Mouse (Mus musculus) retina, embryonic 14.5 days (tissue): ENCODE data around the gene C1qtnf4.

Source experiments
- DNase-seq: peaks from one replicate; pipeline ENCODE4 v3.0.0-alpha.2; 2015; ENCODE audit warnings: low spot score

C1qtnf4 gene

DNA sequence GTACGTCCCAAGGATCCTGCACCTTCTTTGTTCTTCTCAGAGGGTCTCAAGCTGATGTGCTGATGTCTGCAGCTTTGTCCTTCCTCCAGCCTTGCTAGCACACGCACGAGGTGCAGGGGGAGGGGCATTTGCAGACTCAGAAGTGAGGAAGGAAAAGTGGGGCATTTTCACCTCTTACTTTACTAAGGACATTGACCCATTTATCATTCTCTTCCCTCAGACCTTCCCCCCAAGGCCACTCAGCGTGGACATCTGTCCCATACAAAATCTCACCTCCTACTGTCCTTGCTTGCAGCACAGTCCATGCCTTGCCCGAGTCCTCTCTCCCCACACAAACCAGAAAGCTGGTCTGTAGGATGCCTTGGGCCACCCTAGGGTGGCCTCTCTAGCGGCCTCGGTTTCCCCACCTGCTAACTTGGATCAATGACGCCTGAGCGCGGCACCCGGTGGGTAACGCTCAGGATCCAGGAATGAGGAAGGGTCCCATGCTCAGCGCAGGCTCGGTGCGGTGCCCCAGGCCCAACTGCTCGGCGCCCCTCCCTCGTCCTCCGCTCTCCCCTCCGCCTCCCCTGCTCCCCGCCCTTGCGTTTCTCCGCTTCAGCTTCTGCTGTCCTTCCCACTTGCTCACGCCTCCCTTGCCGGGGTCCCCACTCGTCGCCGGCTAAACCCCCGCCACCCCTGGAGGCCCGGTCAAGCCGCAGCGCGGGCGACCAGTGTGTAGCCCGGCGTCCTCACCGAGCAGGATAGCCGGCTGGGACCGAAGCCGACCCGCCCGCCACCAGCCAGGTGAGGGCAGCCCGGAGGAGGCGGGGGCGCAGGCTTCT lies at the start of gene C1qtnf4:
C1qtnf4 (plus strand) TSS at position 643 of the 824 bp plus-strand sequence.
- DNase-seq, result peak; percentile 66

DNA sequence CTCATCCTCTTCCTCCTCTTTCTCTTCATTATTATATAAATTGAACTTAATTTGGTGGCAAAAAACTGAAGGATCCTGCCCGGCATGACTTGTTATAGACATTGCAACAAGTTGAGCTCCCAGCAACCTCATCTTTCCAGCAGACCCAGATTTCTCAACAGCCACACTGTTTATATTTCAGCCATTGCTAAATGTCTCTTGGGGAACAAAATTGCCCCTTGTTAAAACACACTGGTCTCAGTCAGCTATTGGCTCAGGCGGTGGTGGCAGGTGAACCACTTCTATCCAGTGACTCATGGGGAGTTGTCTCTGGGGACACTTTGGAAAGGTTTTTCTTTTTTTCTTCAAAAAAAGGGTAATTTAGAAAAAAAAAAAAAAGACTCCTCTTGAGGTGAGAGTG lies 47.0 kb upstream of the C1qtnf4 start:
- no peak for DNase-seq

DNA sequence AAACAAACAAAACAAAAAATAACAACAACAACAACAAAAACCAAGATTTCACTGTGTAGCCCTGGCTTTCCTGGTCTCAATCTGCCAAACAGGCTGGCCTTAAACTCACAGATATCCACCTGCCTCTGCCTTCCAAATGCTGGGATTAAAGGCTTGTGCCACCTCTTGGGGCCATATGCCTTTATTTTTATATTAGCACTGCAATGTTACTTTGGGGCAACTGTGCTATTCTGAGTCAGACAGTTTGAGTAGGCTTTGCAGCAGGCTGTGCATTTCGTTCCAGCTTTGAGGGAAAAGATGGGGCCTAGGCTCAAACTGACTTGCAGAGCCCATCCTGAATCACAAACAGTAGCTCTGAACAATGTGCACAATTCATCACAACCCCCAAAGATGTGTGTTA lies 42.0 kb upstream of the C1qtnf4 start:
- no peak for DNase-seq

DNA sequence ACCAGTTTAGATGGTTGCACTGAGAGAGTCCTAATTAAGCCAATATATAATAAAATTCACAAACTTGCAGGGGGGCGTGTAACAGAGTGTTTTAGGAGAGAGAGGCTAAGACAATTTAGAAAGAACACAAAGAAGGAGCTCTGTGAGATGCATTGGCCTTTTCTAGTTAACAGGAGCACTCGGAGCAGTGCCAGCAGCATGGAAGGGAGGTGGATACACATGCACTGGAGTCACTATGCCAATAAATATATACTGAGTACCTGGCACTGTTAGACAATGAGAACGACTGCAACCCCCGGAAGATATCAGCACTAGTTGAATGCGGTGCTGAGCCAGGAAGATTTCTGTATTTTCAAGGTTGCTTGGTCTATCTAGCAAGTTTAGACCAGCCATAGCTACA lies 41.4 kb upstream of the C1qtnf4 start:
- DNase-seq, result no peak

DNA sequence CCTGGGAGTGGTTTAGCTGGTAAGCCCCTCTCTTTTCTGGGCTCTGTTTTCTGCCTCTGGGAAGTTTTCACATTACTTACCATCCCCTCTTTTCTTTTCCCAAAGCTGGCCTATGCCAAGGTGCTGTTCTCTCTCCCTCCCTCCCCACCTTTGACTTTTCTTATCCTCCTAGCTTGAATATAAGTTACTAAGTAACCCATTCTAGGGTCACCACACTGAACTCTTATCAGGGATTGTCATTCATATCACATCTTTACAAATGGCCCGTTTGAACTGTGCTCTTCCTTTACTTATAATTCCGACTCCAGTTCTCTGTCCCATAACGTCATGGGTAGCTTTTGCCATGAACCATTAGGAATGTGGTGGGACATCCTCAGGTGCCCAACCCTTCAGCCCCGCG lies 40.4 kb upstream of the C1qtnf4 start:
- no peak for DNase-seq

DNA sequence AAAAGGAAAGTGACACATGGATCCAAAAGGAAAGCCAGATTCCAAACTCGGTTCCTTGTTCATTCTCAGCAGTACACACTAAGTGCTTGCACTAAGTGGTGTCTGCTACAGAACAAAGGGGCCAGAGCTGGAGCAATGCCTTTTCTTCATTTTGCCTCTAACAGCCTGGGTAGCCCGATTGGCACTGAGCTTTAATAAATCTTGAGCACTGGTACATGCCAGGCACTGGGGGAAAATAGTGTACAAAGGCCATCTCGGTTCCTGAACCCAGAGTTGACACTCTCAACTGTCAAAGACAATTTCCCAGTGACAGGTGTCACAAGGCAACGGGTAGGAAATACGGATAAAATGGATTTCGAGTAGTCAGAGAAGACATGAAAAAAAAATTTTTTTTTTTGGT lies 39.5 kb upstream of the C1qtnf4 start:
- DNase-seq, result no peak

DNA sequence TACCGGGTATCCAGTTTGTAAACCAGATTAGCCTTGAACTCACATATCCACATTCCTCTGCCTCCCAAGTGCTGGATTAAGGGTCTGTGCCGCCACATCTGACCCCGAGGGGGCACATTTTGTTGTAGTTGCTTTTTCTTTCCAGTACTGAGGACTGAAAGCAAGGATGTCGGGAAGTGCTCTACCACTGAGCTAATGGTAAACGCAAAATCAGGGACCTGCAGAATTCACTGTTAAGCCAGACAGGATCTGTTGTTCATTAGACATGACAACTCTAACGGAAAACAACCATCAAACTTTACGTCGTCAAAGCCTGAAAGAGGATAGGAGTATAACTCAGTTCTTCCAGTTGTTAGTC lies 39.1 kb upstream of the C1qtnf4 start:
- no peak for DNase-seq

DNA sequence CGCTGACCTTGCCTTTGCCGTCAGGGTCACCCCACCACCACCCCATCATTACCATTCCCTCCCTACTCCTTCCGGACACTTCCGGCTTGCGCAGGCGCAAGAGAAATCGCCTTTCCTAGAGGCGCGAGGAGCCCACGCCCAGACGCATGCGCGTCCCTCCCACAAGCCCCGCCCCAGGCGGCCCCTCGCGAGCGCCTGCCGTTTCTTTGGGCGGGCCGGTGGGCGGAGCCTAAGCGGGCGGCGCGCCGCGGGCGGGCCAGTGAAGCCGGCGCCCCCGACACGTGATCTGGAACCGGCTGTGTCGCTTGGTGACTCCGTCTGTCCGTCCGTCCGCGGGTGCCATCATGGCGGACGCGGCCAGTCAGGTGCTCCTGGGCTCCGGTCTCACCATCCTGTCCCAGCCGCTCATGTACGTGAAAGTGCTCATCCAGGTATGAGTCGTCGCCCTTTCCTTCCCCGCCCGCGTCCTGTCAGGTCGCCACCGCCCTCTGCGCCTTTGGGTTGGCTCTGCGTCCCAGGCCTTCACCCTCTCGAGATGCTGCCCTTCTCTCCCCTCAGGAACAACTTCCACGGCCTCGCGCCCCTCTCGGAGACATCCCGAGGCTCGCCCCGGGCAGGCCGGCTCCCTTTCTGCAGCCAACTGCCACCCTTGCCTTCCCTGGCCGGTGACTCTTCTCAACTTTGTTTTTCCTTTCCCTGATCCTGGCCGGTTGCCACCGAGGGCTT lies 38.5 kb upstream of the C1qtnf4 start, which contains the start of gene Mtch2:
Mtch2 (plus strand) TSS at position 201 of the 726 bp plus-strand sequence.
- peak; percentile 97 for DNase-seq

DNA sequence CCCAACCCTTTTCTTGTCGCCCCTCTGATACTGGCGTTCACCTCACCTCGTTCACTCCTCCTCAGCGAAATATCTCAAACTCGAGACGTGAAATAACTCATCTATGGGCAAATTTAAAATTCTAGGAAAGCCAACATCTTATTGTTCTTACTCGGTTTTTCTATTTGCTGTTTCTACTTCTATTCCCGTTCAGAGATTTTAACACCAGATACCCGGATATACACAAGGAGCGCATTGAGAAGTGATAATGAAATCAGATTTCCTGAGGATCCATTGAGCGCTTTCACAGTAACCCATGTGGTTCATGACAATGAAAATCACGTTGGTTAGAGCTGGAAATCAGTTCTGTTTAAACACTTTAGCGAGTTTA lies 38.0 kb upstream of the C1qtnf4 start:
- DNase-seq, result no peak

DNA sequence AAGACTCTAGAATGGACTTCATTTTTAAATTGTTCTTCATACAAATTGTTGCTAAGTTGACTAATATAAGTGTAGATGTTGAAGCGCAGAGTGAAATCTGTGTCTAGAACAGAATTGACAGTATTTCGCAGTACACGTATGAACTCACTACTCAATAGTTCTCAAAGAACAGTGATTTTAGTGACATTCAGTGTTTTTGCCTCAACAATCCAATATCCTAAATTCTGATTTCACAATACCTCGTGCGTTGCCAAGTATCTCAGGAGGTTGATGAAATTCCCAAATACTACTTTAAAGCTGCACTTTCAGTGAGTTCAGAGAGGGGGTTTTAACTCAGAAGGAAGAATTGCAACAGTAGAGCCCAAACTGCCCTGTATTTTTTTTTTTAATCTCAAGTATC lies 37.3 kb upstream of the C1qtnf4 start:
- DNase-seq, result no peak

DNA sequence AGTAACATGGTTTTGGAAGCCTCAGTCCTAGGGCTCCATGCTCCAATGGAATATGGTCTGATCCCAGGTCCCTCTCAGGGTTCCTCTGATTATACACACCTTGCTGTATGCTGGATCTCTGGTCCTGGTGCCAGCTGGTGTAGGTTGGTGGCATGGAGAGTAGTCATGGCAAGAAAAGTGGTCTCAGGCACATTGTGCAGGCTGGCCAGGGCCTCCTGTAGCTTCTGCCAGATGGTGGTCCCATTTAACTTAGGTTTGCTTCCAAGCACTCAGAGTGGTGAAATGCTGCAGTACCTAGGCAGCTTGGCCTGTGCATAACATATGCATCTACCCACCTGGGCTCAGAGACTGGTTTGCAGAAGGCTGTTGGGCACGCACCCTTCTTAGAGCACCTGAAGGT lies 35.3 kb upstream of the C1qtnf4 start:
- no peak for DNase-seq

DNA sequence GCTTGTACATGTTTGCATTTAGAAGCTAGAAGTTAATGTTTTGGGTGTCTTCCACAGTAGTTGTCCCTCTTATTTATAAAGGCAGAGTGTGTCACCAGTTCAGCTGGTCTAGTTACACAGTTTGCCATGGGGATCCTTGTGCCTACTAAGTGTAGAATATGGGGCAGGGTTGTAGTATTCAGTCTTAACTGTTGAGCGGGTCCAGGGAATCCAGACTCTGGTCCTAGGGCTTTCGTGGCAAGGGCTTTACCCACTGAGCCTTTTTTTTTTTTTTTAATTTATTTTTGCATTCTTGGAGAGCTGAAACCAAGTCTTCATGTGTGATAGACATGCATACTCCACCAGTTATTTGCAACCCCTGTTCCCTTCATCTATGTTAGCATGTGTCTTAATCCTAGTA lies 24.2 kb upstream of the C1qtnf4 start:
- DNase-seq, result no peak

DNA sequence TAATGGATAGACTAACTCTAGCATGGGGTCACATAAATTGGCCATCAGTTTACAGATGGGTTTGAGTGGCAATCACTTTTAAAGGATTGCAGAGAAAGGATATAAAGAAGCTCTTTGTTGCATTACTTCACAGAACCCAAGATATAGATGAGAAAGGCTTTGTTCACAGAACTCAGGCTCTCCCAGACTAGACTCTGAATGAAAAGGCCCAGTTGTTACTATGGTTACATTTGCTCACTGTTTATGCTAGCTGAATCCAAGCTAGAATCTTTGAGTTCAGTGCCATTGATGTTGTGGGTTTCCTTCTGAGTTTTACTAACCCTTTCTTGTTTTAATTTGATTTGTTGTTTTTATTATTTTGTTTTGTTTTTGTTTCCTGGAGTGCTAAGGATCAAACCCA lies 21.5 kb upstream of the C1qtnf4 start:
- no peak for DNase-seq

DNA sequence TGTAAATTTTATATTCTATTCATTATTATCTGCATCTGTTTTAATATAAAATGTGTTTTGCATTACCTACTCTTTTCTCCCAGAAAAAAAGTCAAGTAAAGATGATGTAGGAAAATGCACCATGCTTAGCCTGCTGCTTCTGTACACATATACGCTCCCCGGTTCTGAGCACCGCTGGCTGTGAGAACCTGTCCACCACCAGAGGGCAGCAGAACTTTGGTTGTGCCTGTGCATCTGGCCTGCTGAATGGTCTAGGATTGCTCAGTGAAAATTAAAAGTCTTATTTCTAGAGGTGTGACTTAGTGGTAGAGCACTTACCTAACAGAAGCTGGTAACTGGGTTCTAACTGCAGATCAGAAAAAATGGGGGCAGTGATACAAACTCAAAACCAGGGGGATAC lies 19.1 kb upstream of the C1qtnf4 start:
- peak; percentile 90 for DNase-seq

DNA sequence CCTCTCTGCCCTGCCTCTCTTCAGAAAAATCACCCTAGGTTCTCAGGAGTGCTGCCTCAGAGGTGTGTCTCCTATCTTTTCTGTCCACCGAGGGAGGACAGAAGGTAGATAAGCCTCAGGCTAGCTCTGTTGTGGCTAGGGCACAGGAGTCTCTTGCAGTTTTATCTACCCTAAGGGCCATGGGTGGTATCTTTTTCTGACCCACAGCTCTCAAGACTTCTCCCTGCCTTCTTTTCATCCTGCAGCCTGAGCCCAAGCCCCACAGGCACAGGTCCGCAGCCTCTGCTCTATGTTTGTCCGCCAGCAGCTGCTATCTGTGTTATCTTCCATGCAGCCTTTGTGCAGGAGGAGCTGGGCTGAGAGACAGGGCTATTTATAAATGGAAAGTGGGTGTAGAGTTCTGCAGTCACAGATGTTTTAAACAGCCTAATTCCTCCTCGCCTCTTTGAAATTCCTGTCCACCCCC lies 15.5 kb upstream of the C1qtnf4 start:
- DNase-seq, result no peak

DNA sequence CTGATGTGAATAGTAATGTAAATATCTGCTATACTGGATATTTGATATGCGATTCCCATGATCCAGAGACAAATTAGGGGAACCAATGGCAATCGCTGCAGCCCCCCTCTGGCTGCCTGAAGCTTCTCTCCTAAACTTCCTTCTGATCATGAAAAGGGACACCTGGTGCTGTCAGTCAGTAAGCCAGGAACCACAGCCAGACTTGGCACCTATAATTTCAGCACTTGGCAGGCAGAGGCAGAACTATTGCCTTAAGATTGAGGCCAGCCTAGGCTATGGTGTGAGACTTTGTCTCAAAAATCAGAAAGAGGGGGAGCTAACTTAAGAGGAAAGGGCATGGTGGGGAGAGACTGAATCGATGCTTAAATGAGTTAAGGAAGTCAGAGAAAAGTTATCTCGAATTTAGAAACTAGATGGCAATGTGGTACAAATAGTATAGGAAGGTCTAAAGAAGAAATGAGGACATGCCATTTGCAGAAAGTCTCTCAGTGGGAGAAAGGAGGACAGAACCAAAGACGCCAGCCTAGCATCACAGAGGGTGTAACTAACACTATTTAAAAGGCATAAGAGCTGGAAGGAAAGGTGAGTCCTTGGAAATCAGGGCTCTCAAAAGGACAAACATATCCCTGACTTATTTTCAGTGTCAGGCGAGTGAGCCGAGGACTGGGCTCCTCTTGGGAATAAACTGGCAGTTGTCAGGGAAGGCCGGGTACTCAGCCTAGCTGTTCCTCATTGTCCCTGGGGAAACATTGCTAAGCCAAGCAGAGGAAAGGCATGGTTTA lies 14.3 kb upstream of the C1qtnf4 start:
- DNase-seq, result no peak

DNA sequence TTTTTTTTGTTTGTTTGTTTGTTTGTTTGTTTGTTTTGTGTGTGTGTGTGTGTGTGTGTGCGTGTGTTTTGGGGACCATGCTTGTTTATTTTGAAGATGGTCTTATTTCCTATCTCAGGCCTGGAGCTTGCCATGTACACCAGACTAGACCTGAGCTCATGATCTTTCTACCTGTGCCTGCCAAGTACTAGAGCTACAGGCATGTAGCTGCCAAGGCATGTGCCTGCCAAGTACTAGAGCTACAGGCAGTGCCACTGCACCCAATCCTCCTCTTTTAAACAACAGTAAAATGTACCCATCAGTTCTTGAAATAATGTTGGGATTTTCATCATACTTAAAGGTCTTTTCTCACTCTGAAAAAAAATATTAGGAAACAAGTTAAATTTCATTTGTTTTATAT lies 11.6 kb upstream of the C1qtnf4 start:
- no peak for DNase-seq

DNA sequence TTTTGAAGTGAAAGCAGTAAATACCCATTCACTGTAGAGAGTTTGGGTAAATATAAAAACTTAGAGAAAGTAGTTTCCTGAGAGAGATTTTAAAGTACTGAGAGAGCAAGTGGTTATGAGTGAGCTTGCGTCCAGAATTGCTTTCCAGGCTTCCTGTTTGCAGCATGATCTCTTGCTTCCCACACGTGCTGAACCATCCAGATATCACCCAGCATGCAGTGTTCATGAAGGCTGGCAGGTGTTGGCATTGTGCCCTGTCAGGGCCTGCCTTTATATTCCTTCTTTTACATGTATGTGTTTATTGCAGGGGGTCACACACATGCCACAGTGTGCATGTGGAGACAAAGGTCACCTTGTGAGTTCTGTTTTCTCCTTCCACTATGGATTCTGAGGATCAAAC lies 10.4 kb upstream of the C1qtnf4 start:
- DNase-seq, result no peak

DNA sequence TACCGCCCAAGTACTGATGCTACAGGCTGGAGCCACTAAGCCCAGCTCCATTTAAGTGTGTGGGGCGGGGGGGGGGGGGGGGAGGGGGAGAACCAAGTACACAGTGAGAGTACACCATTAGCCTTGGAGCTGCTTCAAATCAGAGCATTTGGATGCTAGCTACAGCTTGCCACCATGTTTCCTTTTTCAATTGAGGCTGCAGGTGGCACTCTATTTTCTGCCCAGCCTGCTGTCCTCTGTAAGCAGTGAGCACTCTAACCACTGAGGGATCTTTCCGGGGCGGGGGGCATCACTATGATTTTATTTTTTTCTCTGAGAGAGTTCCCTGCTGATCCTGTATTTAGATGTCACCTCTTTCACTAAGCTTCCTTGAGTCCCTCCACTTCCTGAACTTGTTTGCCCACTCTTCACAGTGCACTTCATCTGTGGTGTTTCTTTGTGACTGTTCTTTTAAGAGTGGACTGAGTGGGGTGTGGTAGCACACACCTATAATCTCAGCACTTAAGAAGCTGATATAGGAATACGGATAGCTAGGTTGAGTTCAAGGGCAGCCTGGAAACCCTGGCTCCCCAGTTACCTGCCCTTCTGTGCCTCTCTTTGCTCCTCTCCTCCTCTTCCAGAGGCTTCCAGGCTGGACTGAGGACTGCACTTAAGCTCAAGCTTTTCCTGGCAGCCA lies 7.9 kb upstream of the C1qtnf4 start:
- DNase-seq, result no peak

DNA sequence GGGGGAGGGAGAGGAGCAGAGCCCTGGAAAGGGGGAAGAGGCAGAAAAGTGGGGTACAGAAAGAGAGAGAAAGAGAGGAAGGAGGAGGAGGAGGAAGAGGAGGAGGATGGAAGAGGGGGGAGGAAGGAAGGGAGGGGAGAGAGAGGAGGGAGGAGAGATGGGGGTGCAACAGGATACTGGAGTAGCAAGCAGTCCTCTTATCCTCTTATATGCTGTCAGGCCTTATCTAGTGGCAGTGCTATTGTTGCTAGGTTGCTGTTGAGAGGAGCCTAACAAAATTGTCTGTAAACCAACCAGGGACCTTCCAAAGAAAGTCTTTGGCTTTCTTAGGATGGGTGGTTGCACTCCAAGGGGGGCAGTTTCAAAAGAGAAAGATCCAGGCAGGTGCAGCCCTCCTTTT lies 6.2 kb upstream of the C1qtnf4 start:
- no peak for DNase-seq

DNA sequence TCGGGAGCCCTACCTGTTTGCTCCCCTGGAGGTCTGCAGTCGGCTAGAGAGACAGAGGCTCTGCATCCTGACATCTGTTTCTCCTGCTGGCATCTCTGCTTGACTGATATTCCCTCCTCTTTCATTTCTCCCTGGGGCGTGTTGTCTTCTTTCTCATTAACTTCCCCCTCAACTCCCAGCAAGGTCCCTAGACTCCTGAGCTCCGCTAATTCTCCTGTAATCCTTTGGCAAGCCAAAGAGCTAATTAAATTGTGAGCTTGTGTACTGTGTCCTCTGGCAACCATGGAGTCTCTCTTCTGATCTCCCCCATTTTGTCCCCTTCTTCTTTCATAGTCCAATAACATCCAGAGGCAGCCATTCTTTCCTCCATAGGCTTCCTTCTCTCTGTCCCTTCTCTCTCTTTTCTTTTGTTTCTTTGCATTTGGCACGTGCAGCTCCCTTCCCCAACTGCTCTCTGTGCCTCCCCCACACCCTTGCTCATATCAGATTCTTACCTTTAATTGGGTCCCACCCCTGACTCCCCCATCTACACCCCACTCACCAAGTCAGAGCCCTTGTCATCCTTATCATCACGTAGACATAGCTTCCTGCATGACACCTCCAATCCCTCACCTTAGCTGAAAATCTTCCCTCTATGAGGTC lies 5.4 kb upstream of the C1qtnf4 start:
- DNase-seq, result no peak

DNA sequence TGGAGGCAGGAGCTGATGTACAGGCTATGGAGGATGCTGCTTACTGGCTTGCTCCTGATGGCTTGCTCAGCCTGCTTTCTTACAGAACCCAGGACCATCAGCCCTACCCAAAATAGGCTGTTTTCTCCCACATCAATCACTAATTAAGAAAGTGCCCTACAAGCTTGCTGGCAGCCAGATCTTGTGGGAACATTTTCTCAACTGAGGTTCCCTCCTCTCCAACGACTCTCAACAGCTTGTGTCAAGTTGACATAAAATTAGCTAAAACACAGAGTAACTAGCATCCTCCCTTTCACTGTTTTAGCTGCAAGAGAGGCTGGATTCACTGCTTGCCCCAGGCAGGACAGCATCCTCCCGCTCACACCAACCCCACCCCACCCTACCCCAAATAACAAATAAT lies 3.8 kb upstream of the C1qtnf4 start:
- DNase-seq, result no peak
